15 mouse cellular contexts compared by ENCODE assay signal in genomic region chr8:44512876-44513275, GRCm38 (mm10).
"Had no signal": no experiment of that assay in that cellular context is flagged by ENCODE, and none has a peak within 500 bp of the region (broad histone marks: within the 10 kb centered on the region; RNA-seq: fewer than 3 reads in every experiment).

No protein-coding gene starts in this region.

- H3K4me3 ChIP-seq: lung, embryonic 15.5 days; midbrain, embryonic 13.5 days; neural tube, embryonic 12.5 days; stomach, embryonic 15.5 days had no signal

- H3K27ac ChIP-seq: liver, embryonic 14.5 days; lung, embryonic 15.5 days; midbrain, embryonic 13.5 days; neural tube, embryonic 12.5 days; stomach, embryonic 15.5 days; stomach, postnatal 0 days had no signal

- H3K27me3 ChIP-seq: lung, embryonic 15.5 days; midbrain, embryonic 13.5 days; neural tube, embryonic 12.5 days; stomach, embryonic 15.5 days had no signal

- H3K4me2 ChIP-seq: lung, embryonic 15.5 days; midbrain, embryonic 11.5 days; midbrain, embryonic 13.5 days; neural tube, embryonic 12.5 days; stomach, embryonic 15.5 days had no signal

- ATAC-seq: lung, postnatal 0 days; midbrain, embryonic 13.5 days; midbrain, embryonic 16.5 days had no signal

- DNase-seq: lung, adult 18-20 months; lung, postnatal 14 days; lung, postnatal 4 days; right cerebral cortex, postnatal 14 days; thymus, adult 2 months; thymus, postnatal 25 days had no signal

- H3K4me1 ChIP-seq: lung, embryonic 15.5 days; midbrain, embryonic 13.5 days; neural tube, embryonic 12.5 days; stomach, embryonic 15.5 days had no signal

- H3K36me3 ChIP-seq: lung, embryonic 15.5 days; midbrain, embryonic 13.5 days; neural tube, embryonic 12.5 days; stomach, embryonic 15.5 days had no signal

- H3K9ac ChIP-seq: liver, embryonic 14.5 days; lung, embryonic 15.5 days; midbrain, embryonic 13.5 days; neural tube, embryonic 12.5 days; stomach, embryonic 15.5 days had no signal

- H3K9me3 ChIP-seq: lung, embryonic 15.5 days; midbrain, embryonic 13.5 days; neural tube, embryonic 12.5 days; stomach, embryonic 15.5 days had no signal
